Mouse (Mus musculus) right cerebral cortex, postnatal 36 days (tissue): ENCODE data around the gene Apol8.

Experiments
- DNase-seq, 2 experiments: peaks; one replicate each; pipeline ENCODE4 v3.0.0; 2022; ENCODE audit warnings: low spot score in 2 of 2, mixed read lengths in 1 of 2

Apol8 gene

DNA sequence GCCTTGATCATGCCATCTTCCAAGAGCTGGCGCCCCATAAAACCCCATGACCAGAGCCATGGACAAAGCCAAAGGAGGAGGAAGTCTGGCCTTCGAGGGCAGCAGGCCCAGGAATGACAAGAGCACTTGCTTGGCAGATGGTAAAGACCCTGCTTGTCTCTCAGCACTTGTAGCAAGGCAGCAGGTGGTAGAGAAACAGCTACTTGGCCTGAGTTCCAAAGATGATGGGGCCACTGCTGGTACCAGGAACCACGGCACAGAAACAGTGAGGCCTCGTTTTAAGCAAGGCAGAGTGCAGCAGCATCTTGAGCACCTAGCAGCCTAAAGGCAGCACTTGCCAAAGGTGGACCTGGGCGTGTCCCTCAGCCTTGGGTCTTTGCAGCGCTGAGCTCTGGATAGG lies 31.6 kb upstream of the Apol8 start:
- DNase-seq: no peak

DNA sequence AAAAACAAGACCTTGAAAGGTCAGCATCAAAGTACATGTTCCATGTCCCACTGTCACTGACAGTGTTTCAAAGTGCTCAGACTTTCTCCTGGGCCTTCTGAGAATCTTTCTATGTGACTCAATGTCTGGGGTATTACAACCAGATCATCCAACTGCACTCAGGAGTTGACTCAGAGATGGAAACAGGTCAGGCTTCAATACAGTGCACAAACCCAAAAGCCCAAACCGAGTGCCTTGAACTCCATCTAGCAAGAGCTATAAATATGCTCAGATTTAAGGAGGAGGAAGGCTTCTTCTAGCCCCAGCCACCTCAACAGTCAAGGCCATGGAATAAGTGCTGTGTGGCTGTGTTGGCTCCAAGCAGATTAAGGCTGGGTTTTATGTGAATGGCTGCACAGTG lies 29.0 kb upstream of the Apol8 start:
- no peak for DNase-seq

DNA sequence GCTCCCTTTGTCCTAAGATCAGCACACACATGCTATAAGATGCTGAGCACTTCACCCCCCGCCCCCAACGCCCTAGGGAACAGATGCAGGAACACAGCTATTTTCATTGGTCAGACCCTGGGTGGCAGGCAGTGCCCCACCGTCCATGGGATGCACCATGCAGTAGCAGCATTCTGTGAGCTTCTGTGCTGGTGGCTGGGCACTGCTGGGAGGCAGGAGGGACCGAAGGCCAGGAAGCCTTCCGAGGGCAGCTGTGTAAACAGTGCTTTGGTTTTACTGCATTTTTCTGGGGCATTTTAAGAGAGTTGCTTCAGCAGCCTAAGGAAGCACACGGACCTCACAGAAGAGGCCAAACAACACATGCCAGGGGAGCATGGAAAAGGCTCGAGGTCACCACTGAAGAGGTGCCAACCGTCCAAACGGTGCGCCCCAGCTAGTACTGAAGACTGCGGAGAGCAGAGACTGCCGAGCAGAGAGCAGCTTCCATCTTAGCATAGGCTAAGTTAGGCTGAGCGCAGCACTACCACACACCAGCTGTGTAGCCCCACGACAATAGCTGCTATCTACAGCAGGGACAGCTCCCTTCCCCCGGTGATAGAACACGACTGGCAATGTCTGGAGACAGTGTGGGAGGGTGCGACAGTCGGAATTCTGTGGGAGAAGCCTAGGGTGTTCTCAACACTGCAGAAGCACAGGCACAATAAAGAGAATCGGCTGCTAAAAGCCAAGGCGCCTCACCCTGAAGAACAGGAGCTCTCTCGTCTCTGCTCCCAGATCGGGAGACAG lies 27.4 kb upstream of the Apol8 start:
- DNase-seq: peak; percentile 77 to 91

DNA sequence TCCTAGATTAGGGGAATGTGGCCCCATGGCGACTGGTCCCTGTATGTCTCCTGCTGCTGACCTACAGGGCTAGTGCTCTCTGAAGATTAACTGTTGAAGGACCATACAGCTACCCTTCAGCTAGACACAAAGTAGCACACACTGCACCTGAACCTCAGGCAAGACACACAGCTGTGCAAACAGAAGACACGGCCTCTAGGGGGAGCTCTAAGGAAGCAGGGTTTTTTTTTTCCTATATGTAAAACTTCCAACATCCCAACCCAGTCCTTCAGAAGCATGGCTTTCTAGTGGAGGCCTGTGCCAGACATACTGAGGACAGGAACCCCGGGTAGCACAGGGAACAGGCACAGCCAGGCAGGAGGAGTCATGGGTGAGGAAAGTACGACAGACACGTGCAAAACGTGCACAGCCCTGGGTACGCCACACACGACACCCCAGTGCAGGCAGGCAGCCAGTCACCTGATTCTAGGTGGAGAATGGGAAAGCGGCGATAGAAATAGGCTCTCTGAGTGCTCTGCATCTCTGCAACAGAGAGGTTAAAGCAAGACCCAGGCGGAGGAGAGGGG lies 25.7 kb upstream of the Apol8 start:
- DNase-seq: no peak

DNA sequence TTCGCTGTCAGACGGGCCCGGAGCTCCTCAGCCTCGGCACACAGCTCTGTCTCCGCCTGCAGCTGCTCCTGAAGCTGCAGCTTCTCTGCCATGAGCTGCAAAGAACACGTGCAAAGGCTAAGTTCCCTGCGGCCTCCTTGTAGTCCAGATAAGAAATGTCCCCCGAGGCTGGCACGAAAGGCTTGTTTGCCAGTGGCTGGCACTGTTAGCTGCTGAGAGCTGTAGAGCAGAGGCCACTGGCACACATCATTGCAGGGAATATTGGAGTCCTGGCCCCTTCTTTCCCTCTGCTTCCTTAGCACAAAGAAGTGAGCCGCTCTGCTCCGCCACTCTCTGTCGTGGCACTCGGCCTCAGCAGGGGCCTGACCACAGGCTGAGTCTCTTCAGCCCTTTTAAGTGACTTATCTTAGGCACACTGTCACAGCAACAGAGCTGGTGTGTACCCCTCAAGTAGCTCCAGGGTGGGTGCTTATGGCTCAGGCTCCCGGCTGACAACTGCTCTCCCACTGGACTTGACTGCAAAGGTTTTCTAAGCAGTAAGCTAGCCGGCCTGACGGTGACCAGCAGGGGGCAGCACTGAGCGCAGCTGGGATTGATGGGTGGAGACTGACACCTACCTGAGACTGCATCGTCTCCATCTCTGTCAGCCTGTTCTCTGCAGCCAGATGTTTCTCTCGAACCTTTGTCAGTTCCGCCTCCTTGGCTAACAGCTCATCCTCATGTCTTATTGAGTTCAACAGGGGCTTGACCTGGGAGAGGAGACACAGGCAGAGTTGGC lies 18.6 kb upstream of the Apol8 start:
- peak in 1 of 2 experiments; percentile 62 for DNase-seq

DNA sequence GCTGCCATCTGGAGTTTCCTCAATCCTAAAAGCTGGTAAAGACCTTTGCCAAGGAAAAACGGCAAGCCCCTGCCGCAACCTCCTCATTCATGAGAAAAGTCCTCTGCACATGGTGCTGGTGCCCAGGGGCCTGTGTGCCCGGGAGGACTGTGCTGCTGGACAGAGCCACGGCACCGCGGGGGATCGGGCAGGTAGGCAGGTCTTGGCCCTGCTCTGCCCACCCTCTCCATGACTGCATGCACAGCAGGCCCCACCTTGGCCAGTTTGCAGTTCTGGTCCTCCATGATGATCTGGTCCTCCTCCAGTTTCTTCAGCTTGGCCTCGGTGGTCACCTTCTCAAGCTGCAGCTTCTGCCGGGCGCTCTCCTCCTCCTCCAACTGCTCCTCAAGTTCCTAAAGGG lies 17.5 kb upstream of the Apol8 start:
- no peak for DNase-seq

DNA sequence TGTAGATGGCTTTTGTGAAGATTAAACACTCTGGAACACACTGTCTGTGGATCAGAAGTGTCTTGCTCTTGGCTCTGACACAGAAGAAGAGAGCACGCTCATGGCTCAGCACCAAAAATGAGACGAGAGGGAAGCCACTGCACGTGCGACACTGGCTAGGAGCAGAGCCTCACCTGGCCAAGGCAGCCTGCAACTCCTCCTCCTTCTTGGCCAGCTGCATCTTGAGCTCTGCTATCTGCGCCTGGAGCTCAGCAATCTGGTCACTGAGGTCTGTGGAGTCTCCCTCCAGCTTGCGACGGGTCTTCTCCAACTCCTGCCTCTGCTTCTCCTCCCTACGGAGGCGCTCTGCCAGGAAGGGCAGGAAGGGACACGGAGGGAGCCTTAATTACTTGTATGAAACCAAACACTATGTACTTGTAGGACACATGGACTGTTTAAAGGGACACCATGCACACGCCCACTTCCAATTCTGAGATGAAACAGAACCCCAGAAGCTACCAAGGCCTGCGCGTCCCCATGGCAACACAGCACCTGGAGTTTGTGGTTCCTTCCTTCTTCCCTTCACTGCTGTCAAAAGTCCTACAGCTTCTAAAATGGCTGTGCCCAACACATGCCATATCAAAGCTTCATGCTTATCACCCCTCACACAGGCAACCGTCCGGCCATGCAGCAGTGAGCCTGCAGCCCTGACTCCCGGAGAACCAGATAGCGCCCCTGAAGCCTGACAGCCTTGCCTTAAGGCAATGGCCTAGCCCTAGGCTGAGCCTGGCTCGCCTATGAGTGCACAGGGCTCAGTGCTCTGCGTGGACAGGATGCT lies 16.5 kb upstream of the Apol8 start:
- DNase-seq: no peak

DNA sequence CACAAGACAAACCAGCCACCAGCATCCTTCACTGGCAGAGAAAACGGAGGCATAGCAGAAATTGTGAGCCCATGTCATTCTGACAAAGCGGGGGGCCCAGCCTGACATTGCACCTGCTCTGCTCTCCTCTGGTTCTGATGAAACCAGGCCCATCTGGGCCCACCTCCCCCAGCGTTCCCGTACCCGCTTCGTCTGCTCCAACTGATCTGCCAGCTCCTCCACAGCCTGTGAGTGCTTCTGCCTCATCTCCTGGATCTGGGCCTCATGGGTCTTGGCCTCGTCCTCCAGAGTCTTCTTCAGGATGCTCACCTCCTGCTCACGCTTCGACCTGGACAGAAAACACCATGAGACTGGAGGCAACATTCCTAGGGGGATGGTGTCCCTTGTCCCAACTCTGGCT lies 14.1 kb upstream of the Apol8 start:
- no peak for DNase-seq

DNA sequence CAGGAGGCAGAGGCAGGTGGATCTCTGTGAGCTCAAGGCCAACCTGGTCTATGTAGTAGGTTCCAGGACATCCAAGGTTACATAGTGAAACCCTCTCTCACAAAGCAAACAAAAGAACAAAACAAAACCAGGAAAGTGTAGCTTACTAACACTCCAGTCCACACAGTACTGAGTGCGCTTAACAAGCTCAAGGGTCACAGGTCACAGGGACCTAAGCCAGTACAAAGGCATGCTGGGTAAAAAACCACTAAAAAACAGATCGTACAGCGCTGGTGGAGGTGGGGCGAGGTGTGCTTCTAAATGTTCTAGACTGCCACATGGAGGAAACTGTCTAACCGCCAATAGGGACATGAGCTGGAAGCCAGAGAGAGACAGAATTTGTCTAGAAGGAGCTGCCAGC lies 13.5 kb upstream of the Apol8 start:
- no peak for DNase-seq

DNA sequence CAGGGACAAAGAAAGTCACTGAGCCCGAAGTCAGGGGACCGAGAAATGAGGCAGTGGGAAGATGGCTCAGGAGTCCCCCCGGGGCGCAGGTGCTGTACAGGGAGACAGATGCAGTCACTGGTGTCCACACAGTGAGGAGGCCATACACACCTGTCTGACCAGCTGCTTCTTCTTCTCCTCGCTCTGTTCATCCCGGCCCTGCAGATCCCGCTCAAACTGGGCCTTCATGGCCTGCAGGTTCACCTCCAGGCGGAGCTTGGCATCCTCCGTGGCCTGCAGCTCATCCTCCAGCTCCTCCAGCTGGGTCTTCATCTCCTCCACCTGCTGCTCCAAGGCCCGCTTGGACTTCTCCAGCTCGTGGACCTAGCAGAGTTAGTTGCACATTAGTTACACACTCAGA lies 10.2 kb upstream of the Apol8 start:
- no peak for DNase-seq

DNA sequence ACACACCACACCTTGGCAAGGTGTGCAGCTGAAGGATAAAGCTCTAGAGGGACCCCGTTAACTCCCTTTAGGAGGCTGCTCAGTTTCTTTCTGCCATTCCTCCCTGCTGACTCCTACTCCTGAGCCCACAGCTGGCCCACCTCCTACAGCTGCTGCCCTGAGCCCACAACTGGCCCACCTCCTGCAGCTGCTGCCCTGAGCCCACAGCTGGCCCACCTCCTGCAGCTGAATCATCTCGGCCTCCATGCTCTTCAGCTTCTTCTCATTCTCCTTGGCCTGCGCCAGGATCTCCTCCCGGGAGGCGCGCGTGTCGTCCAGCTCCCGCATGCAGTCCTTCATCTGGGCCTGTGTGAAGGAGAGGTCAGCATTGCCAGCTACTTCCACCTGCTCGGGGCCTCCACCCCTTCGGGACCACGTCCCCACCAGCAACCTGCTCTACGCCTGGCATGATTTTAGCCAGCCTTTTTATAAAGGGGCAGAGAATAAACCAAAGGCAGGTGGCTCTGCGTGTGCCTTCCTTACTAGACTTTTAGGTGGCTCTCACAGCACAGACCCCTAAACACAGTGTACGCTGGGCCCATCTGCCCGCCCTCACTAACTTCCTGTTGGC lies 8.8 kb upstream of the Apol8 start:
- DNase-seq: no peak

DNA sequence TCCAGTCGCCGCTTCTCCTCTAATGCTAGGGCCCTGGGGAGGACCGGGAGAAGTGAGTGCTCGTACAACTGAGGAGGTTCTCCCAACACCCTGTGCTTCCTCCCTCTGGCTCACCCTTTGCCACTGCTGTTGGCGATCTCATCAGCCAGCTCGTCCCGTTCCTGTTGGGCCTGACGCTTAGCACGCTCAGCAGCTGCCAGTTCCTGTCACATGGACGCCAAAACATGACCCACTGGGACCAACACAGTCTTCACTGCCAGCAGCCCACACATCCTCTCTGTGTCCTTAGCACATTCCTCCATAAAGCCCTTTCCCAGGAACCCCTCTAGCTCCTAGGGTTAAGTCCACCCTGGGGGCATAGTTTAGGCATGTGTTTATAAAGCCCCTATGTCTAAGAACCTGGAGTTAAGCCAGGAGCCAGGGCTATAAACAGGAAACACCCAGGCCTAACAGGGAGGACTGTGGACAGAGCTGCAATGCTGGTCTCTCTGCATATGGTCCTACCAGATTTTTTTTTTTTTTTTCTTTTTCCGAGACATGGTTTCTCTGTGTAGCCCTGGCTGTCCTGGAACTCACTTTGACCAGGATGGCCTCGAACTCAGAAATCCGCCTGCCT lies 7.7 kb upstream of the Apol8 start:
- no peak for DNase-seq

DNA sequence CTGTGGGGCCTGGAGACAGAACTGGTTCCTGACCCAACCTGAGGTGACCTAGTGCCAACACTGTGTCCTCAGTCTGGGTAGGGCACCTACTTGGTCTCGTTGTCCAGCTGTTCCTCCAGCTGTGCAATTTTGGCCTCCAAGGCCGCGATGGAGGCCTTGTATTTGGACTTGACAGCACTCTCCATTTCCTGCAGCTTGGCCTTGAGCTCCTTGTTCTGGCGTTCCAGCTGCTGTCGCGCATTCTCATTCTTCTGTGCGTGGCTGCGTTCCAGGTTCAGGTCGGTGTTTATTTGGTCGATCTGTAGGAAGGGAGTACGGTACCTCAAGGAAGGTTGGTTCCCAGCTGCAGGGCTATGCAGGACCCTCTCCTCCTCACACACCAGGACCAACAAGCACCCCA lies 6.9 kb upstream of the Apol8 start:
- no peak for DNase-seq

DNA sequence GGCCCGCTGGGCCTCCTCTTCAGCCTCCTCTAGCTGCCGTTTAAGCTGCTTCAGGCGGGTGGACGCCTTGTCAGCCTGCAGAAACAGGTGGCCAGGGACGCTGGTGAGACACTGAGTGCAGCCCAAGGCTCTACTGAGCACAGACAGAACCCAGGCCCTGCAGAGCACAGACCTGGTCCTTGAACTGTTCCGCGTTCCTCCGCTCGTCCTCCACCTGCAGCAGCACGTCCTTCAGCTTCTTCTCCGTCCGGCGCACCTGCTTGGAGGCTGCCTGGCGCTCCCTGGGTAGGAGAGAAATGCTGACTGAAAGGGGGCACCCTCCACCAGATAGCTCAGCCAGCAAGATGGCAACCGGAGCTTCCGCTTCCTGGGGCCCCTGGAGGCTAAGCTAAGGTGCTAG lies 6.2 kb upstream of the Apol8 start:
- no peak for DNase-seq

DNA sequence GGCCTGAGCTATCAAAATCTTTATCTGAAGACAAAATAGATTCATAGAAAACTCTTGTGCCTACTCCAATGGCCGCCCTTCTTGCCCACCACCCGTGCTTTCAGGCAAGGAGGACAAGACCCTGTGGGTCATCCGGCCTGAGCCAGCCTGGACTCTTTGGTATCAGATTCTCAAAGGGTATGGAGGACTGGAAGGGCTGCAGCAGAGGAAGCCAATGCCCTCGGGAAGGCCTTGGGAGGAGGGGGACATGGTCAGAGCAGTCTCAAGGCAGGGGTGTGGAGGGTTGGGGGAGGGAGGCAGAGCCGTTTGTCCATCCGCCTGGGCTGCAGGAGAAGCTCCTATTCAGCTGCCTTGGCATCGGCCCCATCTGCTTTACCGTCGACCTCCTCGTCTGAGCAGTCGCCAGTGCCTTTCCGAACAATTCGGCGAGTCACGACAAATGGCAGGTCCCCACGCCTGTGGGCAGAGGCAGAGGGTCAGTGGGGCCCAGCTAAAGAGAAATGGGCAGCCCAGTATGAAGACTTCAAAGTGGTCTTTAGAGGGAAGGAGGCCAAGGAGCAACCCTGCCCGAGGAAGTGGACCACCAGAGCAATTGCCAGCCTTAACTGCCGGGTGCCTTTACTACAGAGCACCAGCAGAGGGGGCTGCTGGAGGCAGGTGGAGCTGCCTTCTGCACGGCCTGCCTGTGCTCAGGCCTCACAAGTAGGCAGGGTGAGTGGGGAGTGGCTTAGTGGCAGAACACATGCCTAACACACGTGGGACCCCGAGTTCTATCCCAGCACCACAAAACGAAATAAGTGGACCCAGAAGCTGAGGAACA lies 5.0 kb upstream of the Apol8 start:
- no peak for DNase-seq

DNA sequence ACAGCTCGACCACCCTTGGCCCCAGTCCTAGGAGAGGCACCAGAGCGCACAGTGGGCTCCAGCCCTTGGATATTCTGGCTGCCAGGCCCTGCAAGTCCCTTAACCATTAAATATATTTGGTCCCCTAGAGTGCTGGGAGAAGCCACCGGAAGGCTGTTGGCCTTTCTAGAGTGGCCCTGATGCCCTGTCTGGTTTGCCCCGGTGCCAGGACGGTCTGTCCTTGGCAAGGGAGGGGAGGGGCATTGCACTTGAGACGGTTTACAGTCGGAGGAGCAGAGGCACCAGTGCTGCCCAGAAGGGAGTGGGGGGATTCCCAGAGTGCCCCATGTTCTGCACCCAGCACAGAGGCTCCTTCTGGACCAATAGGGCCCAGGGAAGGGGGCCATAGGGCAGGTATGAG lies 4.3 kb upstream of the Apol8 start:
- no peak for DNase-seq

DNA sequence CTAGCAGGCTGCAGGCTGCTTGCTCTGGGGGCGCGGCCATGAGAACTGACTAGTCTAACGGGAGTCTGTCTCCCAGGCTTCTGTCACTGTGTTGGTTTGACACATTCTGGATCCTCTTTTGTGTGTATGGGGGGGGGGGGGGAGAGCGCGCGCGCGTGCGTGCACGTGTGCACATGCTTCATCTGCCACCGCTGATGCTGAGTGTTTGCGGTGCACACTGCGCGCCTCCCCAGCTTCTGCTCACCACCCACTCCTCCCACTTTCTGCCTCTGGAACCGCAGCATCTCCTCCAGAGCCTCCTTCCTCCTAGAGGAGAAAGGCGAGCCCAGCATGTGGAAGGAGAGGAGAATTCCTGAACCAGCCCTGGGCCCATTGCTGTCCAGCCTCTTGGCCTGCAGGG lies 3.2 kb upstream of the Apol8 start:
- DNase-seq: no peak

DNA sequence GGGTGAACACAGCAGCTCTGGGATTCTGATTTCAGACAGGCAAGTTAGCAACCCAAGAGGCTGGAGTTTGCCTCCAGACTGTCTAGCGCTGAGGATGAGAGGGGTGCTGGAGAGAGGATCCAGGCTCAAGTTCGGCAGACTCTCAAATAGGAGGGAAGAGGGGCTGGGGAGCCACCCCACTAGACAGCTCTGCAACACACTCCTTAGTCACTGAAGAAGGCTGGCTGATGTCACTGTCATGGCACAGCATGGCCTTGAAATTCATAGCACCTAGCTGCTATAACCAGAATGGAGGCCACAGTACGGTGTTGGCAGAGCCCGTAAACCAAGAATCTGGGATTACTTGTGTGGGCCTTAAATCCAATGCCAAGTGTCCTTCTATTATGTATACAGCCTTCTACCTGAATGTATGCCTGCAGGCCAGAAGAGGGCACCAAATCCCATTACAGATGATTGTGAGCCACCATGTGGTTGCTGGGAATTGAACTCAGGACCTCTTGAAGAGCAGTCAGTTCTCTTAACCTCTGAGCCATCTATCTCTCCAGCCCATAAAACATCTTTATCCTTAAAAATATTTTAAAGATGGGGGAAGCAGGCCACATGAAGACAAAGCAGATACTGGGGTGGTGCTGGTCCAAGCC lies 903 bp upstream of the Apol8 start:
- no peak for DNase-seq

DNA sequence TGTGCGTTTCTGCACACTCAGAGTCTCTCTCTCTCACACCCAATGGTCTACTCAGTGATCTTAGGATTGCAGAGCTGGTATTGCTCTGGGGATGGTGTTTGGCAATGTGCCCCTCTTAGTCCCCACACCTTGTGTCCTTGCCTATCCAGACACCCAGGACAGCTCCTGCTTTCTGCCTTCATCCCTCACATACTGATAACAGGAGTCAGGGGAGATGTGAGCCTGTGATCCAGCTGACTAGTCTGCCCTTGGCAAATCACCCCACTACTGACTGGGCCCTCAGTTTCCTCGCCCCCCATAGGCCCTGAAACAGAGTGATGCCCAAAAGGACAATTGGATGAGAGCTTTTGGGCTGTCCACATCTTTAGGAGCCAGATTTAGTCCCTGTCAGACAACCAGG lies 722 bp downstream of the Apol8 start:
- DNase-seq: no peak

DNA sequence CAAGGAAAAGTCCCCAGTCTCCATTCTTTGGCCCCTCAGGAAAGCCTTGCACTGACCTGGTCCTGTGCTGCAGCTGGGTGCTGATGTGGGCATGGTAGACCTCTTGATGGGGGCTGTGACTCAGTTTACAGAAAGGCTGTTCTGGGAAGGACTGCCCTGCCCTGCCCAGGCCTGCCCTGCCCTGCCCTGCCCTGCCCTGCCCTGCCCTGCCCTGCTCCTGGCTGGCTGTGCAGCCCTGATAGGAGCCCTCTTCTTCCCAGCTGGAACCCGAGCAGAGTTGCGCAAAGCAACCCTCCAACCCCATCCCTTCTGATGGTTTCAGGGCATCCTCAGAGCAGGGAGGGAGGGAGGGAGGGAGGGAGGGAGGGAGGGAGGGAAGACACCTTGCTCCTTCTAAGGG lies 1.7 kb downstream of the Apol8 start:
- DNase-seq: no peak
